Mouse (Mus musculus): Measurements from ENCODE around the gene Spire2.

DNA sequence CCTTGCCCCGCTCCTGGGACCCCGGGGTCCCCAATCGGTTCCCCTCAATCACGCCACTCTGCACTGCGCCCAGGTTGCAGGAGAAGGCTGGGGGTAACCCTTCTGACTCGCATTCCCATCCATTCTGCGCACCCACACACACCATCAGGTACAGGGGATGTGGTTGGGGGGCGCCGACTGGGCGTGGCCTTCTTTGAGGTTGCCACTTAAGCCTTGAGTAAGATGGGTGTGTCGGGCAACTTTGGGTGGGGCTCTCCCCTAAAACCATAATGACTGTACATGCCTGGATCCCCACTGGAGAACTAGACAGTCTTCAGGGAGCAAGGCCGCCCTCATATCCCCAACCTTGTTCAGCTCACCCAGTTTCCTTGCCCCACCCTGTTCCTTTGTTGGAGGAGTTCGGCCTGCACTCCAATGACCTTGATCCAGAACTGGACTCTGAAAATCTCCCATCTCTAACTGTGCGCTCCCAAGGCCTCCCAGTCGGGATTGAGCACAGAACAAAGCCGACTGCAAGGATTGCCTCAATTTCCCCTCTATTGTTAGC, 79.3 kb downstream of the Spire2 start:
- TF ChIP-seq POLR2A (IDR thresholded peaks at IDR 0.05; ENCODE audit: low read depth, low read length) (no peak), CTCF (IDR thresholded peaks at IDR 0.05; ENCODE audit: extremely low read depth, insufficient read depth, insufficient read length, insufficient replicate concordance) (no peak)

Measured in spleen, adult 2 months (tissue).